Mouse (Mus musculus): ENCODE data around the gene Ripply1. TPM values are rescaled to one million over a fixed set of nuclear protein-coding genes. Genes with fewer than 3 reads are reported as not detected.

The Ripply1 gene
- not detected in 3 replicates for total RNA-seq (2017)

GRCm38 (mm10) chrX:139782278-139783044 is at the start of gene Ripply1:
TSS of gene Ripply1 (minus strand) at chrX:139782353.
- no peak for ATAC-seq (replicated peaks; ENCODE audit: insufficient number of reproducible peaks, low FRiP score, low TSS enrichment, poor library complexity, severe bottlenecking)

DNA sequence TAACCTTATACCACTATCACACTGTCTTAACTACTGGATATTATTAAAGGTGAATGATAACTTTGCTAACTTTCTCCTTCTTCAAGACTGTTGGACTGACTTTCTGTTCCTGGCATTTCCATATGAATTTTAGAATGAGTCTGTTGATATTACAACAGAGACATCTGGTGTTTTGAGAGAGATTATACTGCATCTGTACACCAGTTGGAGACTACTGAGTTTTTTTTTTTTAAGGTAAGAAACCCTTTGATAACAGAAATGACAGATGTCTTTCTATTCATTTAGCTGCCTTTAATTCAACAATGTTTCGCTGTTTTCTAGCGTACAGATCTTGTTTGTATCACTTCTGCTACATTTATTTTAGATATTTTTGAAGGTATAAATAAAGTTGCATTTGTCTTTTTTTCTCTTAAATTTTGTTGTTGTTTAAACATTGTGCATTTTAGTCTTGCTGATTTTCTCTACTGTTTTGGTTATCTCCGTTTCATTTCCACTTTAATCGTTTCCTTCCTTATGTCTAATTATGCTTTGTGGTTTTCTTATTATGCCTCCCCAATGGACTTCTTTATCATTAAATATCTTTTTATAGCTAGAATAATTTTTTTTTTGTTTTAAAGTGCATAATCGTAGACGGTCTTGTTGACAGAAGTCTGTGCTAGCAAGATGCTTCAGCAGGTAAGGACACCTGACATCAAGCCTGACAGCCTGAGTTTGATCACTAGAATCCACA is 46.4 kb upstream of the Ripply1 start:
- ATAC-seq (replicated peaks; ENCODE audit: insufficient number of reproducible peaks, low FRiP score, low TSS enrichment, poor library complexity, severe bottlenecking) = no peak

- ATAC-seq (replicated peaks; ENCODE audit: insufficient number of reproducible peaks, low FRiP score, low TSS enrichment, poor library complexity, severe bottlenecking) = no peak
Observed at GRCm38 (mm10) chrX:139826926-139827325, 44.8 kb upstream of the Ripply1 start.

DNA sequence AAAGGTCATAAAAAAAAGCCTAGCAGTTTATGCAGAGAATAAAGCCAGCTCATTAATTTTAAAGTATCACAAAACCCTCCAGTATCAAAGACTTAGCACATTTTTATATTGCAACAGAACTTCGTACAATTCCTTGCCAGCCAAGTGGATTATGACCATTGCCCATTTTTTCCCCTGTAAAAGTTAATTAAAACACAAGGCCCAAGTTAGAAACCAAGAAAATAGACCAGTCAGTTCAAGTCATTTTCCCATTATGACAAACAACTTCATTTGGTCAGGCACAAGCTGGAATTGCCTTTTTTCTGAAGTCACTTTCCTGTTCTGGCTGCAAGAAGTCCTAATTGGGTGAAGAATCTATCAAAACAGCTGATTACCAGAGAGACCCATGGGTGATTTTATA is 43.2 kb upstream of the Ripply1 start:
- no peak for ATAC-seq (replicated peaks; ENCODE audit: insufficient number of reproducible peaks, low FRiP score, low TSS enrichment, poor library complexity, severe bottlenecking)

DNA sequence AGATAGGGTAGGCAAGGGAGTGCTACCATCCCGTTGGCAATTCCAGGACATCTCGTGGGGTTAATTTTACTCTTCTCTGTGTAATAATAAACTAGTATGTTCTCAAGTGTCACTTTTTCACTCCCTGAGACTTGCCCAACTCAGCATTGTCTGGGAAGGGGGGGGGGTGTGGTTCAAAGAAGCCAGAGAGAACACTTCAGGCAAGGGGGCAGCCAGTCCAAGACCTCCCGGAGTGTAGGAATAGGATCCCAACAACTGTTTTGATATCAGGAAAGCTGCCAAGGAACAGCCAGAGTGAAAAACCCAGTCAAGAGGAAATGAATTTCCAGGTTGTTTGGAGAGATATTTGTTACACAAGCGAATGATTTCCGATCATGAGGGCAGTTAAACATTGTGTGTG is 33.0 kb upstream of the Ripply1 start:
- ATAC-seq (replicated peaks; ENCODE audit: insufficient number of reproducible peaks, low FRiP score, low TSS enrichment, poor library complexity, severe bottlenecking) = no peak

DNA sequence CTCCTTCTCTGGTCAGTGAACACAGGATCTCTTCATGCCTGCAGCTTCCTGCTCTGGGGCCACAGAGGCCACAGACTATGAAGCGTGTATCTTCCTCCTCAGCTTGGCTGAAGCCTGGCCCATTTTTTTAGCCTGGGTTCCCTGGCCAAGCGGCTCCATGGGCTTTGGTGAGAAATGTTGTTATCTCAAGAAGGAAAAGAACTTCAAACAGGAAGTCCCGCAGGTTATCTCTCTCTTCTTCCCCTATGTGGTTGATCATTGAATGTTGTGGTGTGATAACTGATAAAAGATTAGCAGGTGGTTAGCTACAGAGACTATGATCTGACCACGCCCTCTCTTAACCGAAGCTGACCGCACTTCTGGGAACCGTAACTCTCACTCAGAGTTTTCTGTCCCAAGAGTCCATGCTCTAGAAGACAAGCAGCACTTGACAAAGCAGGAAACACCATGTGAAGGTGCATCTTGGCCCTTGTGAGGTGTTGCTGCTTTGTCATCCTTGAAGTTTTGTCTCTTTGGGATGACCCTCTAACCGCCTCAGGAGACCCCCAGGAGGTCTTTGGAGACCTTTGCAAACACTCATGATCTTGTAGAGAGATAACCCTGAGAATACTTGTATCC is 32.0 kb upstream of the Ripply1 start:
- no peak for ATAC-seq (replicated peaks; ENCODE audit: insufficient number of reproducible peaks, low FRiP score, low TSS enrichment, poor library complexity, severe bottlenecking)

GRCm38 (mm10) chrX:139813299-139814002 is 31.3 kb upstream of the Ripply1 start:
- no peak for ATAC-seq (replicated peaks; ENCODE audit: insufficient number of reproducible peaks, low FRiP score, low TSS enrichment, poor library complexity, severe bottlenecking)

- ATAC-seq (replicated peaks; ENCODE audit: insufficient number of reproducible peaks, low FRiP score, low TSS enrichment, poor library complexity, severe bottlenecking) = no peak
Observed at GRCm38 (mm10) chrX:139812636-139813298, 30.6 kb upstream of the Ripply1 start.

DNA sequence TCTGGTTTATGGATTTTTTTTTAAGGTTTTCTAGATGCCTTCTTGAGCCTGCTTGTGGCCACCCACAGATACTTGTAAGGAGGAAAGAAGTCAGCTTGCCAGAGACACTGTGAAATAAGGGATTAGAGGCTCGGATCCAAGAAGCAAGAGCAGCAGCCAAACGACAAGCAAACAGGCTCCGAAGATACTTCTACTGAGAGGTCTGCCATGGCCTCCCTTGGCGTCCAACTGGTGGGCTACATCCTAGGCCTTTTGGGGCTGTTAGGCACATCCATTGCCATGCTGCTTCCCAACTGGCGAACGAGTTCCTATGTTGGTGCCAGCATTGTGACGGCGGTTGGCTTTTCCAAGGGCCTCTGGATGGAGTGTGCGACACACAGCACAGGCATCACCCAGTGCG is 26.3 kb upstream of the Ripply1 start:
- no peak for ATAC-seq (replicated peaks; ENCODE audit: insufficient number of reproducible peaks, low FRiP score, low TSS enrichment, poor library complexity, severe bottlenecking)

DNA sequence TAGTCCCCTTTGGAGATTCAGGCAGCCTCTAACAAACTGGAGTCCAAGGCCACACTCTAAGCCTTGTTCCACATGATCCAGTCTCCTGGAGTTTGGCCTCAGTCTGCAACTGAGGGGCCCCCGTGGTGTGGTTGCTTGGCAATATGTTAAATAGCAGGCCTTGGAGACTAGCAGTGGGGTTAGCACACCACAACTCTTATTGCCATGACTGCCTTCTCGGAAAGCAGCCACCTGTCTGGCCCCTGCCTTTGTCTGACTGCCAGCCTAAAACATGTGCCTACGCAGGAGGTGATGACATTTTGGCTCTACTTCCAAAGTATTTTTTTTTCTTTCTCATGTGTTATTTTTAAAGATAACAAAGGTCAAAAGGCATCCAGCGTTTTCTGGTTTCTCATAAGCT is 25.9 kb upstream of the Ripply1 start:
- ATAC-seq (replicated peaks; ENCODE audit: insufficient number of reproducible peaks, low FRiP score, low TSS enrichment, poor library complexity, severe bottlenecking) = no peak

GRCm38 (mm10) chrX:139807391-139807790 is 25.2 kb upstream of the Ripply1 start:
- ATAC-seq (replicated peaks; ENCODE audit: insufficient number of reproducible peaks, low FRiP score, low TSS enrichment, poor library complexity, severe bottlenecking) = no peak

DNA sequence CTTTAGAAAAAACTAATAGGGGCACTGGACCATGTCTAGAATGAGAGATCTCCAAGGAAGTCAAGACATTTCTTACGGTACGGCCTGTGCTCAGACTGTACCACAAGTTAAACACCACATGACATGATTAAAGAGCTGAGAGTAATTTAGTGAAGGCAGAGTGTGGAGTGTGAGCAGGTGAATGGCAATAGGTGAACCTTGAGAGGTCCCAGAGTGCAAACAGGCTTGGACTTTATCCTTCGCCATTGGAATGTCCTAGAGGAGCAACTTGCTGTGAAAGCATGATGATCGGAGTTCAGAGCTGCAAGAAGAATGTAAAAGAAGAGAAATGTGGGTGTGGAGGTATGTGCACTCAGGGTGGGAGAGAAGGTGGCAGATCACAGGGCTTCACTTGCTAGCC is 23.8 kb upstream of the Ripply1 start:
- ATAC-seq (replicated peaks; ENCODE audit: insufficient number of reproducible peaks, low FRiP score, low TSS enrichment, poor library complexity, severe bottlenecking) = no peak

- ATAC-seq (replicated peaks; ENCODE audit: insufficient number of reproducible peaks, low FRiP score, low TSS enrichment, poor library complexity, severe bottlenecking) = no peak
Observed at GRCm38 (mm10) chrX:139803028-139803427, 20.9 kb upstream of the Ripply1 start.

GRCm38 (mm10) chrX:139800406-139800878 is 18.3 kb upstream of the Ripply1 start, which contains the start of gene Cldn2:
TSS of gene Cldn2 (plus strand) at chrX:139800828.
- ATAC-seq (replicated peaks; ENCODE audit: insufficient number of reproducible peaks, low FRiP score, low TSS enrichment, poor library complexity, severe bottlenecking) = no peak

DNA sequence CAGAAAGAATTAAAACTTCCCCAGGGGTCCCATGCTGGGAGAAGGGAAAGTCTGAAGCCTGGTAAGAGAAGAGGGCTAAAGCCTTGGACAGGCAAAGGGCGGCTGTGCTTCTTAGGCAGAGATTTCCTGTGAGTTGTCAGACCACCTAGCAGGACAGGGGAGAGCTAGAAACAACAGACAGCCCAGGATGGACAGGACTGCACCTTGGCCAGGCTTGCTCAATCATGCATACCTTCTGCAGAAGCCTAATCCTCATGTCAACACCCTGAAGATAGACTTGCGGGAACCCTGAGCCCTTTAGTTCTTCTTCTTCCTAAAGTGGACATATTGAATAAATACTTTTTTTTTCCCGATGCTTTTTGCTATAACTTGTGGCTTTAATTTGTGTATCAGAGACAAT is 17.8 kb upstream of the Ripply1 start:
- no peak for ATAC-seq (replicated peaks; ENCODE audit: insufficient number of reproducible peaks, low FRiP score, low TSS enrichment, poor library complexity, severe bottlenecking)

DNA sequence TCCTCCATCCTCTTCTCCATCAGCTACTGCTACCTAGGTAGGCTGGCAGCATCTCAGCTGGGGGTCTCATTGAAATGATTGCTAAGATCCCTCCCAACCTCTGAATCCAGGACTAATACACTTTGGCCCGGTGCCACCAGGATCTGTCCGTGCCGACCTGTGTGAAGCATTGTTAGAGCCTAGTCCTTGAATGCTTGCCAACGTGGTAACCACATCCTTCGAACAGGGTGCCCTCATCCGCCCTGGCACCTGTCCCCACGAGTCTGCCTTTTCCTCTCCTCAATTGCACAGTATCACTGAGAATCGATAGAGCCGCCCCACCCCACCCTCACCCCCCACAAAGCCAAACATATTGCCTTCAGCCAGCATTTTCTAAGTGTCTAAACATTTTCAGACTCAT is 15.7 kb upstream of the Ripply1 start:
- ATAC-seq (replicated peaks; ENCODE audit: insufficient number of reproducible peaks, low FRiP score, low TSS enrichment, poor library complexity, severe bottlenecking) = no peak

DNA sequence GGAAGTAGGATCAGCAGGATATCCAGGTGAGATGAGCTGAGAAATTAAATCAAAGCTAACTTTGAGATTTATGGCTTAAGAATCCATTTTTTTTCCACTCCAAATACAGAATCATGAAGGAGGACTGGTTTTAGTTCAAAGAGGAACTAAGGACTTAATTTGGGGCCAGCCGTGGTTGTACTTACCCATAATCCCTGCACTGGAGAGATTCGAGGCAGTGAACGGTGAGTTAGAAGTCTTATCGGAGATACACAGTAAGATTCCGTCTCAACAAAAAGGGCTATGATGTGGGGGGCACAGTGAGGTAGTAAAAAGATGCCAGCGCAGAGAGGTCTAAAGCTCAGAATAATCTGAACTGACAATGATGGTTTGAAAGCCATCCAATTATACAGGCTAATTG is 13.9 kb upstream of the Ripply1 start:
- no peak for ATAC-seq (replicated peaks; ENCODE audit: insufficient number of reproducible peaks, low FRiP score, low TSS enrichment, poor library complexity, severe bottlenecking)

DNA sequence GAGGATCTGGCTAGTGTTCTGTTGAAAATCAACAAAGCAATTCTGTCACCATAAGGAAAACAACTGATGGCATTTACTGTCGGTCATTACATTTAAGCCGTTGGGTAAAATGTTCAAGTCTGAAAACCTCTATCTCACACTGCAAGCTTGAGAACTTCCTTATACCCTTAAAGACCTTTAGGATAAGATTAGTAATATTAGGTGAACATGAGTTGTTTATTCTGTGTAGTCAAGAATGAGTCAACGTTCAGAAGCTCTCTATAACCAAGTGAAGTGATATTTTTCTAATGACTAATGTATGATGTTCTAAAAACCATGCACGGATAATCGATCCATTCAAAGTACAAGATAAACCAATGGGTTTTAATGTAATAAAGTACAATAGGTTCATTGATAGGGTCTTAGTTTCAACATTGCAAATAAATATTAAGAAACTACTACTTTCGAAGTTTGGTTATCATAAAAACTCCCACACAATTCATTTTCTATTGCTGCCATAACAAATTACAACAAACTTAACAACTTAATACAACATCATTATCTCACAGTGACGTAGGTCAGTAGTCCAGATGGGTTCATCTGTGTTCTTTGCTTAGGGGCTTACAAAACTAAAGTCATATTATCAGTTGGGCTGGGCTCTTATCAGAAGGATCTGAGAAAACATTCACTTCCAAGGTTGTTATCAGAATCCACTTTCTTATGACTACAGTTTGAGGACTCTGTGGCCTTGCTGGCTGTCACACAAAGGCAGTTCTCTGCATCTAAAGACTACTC is 12.1 kb upstream of the Ripply1 start:
- ATAC-seq (replicated peaks; ENCODE audit: insufficient number of reproducible peaks, low FRiP score, low TSS enrichment, poor library complexity, severe bottlenecking) = no peak
